Mouse (Mus musculus) stomach, embryonic 15.5 days (tissue): ENCODE measurements around the gene Vps16. TPM values are rescaled to one million over a fixed set of nuclear protein-coding genes. Genes with fewer than 3 reads are reported as not detected.

ENCODE experiments used
- ATAC-seq: fragments of 200-750 bp; cut with Nextera tagmentation; 2 replicates; pipeline ENCODE4 v1.8.0; 2017; ENCODE audit warnings: low read depth, moderate number of reproducible peaks, moderate TSS enrichment; ENCODE audit not compliant: insufficient read depth, low FRiP score
- H3K27ac ChIP-seq: fragments of 300-500 bp; sonication (generic); 2 replicates; pipeline ENCODE4 v1.5.1; 2015; ENCODE audit warnings: mild to moderate bottlenecking, inconsistent platforms
- H3K27me3 ChIP-seq: fragments of 300-500 bp; sonication (generic); replicated peaks from 2 replicates; pipeline ENCODE4 v1.6.1; 2015; ENCODE audit warnings: inconsistent platforms
- H3K36me3 ChIP-seq: fragments of 300-500 bp; sonication (generic); 2 replicates; pipeline ENCODE4 v1.6.1; 2015; ENCODE audit warnings: inconsistent platforms
- H3K4me1 ChIP-seq: fragments of 300-500 bp; sonication (generic); 2 replicates; pipeline ENCODE4 v1.6.1; 2015; ENCODE audit warnings: inconsistent platforms
- H3K4me2 ChIP-seq: fragments of 300-500 bp; sonication (generic); 2 replicates; pipeline ENCODE4 v1.6.1; 2015; ENCODE audit warnings: mild to moderate bottlenecking, inconsistent platforms
- H3K4me3 ChIP-seq: fragments of 300-500 bp; sonication (generic); replicated peaks from 2 replicates; pipeline ENCODE4 v1.5.1; 2015; ENCODE audit warnings: inconsistent platforms
- H3K9ac ChIP-seq: fragments of 300-500 bp; sonication (generic); 2 replicates; pipeline ENCODE4 v1.6.1; 2015; ENCODE audit warnings: inconsistent platforms
- H3K9me3 ChIP-seq: fragments of 300-500 bp; sonication (generic); 2 replicates; pipeline ENCODE4 v1.6.1; 2016; ENCODE audit warnings: inconsistent platforms
- WGBS: fragments of 180-500 bp; shearing (Covaris S2); methylation state at CpG from one replicate; pipeline ENCODE4 v1.1.7; 2015; 5-methylcytosine and 5-hydroxymethylcytosine counted together
- polyA plus RNA-seq: library from polyadenylated mRNA; unstranded; fragments of >200 nt; fragmentation: Nextera tagmentation; extraction: Ambion mirVana; gene quantifications from 2 replicates; pipeline ENCODE4 v1.2.1, GENCODE M21; 2015

Gene Vps16
- polyA plus RNA-seq: 78.8 and 88.6 TPM in 2 replicates

GRCm38 (mm10) chr2:130424126-130424853 is at the start of gene Vps16, which contains the start of gene Pced1a:
Gene Vps16, plus strand, starts transcription at chr2:130424339.
Gene Pced1a, minus strand, starts transcription at chr2:130424701.
- peak; percentile 94 for ATAC-seq
- H3K4me1 ChIP-seq: peaks cover 9% of the 10 kb centered on the region
- H3K36me3 ChIP-seq: no peaks in the 10 kb centered on the region
- H3K9ac ChIP-seq: peak within 1 kb of the TSS; percentile 90
- peak within 1 kb of the TSS; percentile 84 for H3K4me3 ChIP-seq
- peak within 1 kb of the TSS; percentile 95 for H3K4me2 ChIP-seq
- WGBS: under 1% methylated on average over 58 of the region's 58 CpGs
- peak within 1 kb of the TSS; percentile 93 for H3K27ac ChIP-seq
- H3K27me3 ChIP-seq: no peaks in the 10 kb centered on the region
- H3K9me3 ChIP-seq: no peaks in the 10 kb centered on the region

- H3K4me1 ChIP-seq: no peaks in the 10 kb centered on the region
- H3K4me3 ChIP-seq: no peak overlapping the region
- 76% methylated on average over 4 of the region's 4 CpGs for WGBS
These were observed 49.2 kb upstream of the Vps16 start for GRCm38 (mm10) chr2:130374951-130375350.

GRCm38 (mm10) chr2:130383205-130383604 is 40.9 kb upstream of the Vps16 start:
- no peaks in the 10 kb centered on the region for H3K4me1 ChIP-seq
- no peak for ATAC-seq
- no peak overlapping the region for H3K4me3 ChIP-seq
- no peaks in the 10 kb centered on the region for H3K9me3 ChIP-seq
- H3K9ac ChIP-seq: no peak overlapping the region
- no peaks in the 10 kb centered on the region for H3K36me3 ChIP-seq
- no peaks in the 10 kb centered on the region for H3K27me3 ChIP-seq
- 44% methylated on average over 3 of the region's 3 CpGs for WGBS
- H3K27ac ChIP-seq: no peak overlapping the region
- H3K4me2 ChIP-seq: no peak overlapping the region

More at GRCm38 (mm10) chr2:130374951-130375350, 49.2 kb upstream of the Vps16 start:
- no peak overlapping the region for H3K27ac ChIP-seq
- H3K9ac ChIP-seq: no peak overlapping the region
- ATAC-seq: no peak
- no peaks in the 10 kb centered on the region for H3K9me3 ChIP-seq
- no peak overlapping the region for H3K4me2 ChIP-seq
- no peaks in the 10 kb centered on the region for H3K36me3 ChIP-seq
- no peaks in the 10 kb centered on the region for H3K27me3 ChIP-seq

GRCm38 (mm10) chr2:130383895-130384294 is 40.2 kb upstream of the Vps16 start:
- no peaks in the 10 kb centered on the region for H3K9me3 ChIP-seq
- no peaks in the 10 kb centered on the region for H3K27me3 ChIP-seq
- no peak overlapping the region for H3K4me3 ChIP-seq
- no peak for ATAC-seq
- WGBS: 66% methylated on average over 6 of the region's 6 CpGs
- H3K4me2 ChIP-seq: no peak overlapping the region
- no peak overlapping the region for H3K9ac ChIP-seq
- H3K27ac ChIP-seq: no peak overlapping the region
- H3K36me3 ChIP-seq: no peaks in the 10 kb centered on the region
- H3K4me1 ChIP-seq: no peaks in the 10 kb centered on the region

- Histone ChIP-seq H3K4me1 (no peaks in the 10 kb centered on the region), H3K36me3 (no peaks in the 10 kb centered on the region), H3K9me3 (no peaks in the 10 kb centered on the region), H3K4me3 (no peak overlapping the region), H3K27me3 (no peaks in the 10 kb centered on the region), H3K4me2 (no peak overlapping the region), H3K27ac (no peak overlapping the region), H3K9ac (no peak overlapping the region)
- no peak for ATAC-seq
- WGBS: 65% methylated on average over 1 of the region's 1 CpGs
These were observed 37.9 kb upstream of the Vps16 start for GRCm38 (mm10) chr2:130386212-130386611.

- ATAC-seq: no peak
These were observed 35.3 kb upstream of the Vps16 start for GRCm38 (mm10) chr2:130388796-130389195.

GRCm38 (mm10) chr2:130390993-130391625 is 33.0 kb upstream of the Vps16 start:
- no peaks in the 10 kb centered on the region for H3K4me1 ChIP-seq
- no peaks in the 10 kb centered on the region for H3K9me3 ChIP-seq
- H3K27ac ChIP-seq: no peak overlapping the region
- no peak overlapping the region for H3K4me2 ChIP-seq
- no peaks in the 10 kb centered on the region for H3K27me3 ChIP-seq
- 0 out of 2 replicates have a peak, but pooled peaks cover 3% of the 10 kb centered on the region for H3K36me3 ChIP-seq
- no peak for ATAC-seq
- WGBS: 75% methylated on average over 11 of the region's 11 CpGs
- H3K9ac ChIP-seq: no peak overlapping the region
- H3K4me3 ChIP-seq: no peak overlapping the region

More at GRCm38 (mm10) chr2:130388796-130389195, 35.3 kb upstream of the Vps16 start:
- Histone ChIP-seq H3K9me3 (no peaks in the 10 kb centered on the region), H3K36me3 (0 out of 2 replicates have a peak, but pooled peaks cover 3% of the 10 kb centered on the region), H3K27me3 (no peaks in the 10 kb centered on the region), H3K4me1 (no peaks in the 10 kb centered on the region), H3K4me2 (no peak overlapping the region), H3K4me3 (no peak overlapping the region), H3K9ac (no peak overlapping the region), H3K27ac (no peak overlapping the region)
- 88% methylated on average over 2 of the region's 2 CpGs for WGBS

GRCm38 (mm10) chr2:130392836-130393235 is 31.3 kb upstream of the Vps16 start:
- Histone ChIP-seq H3K9me3 (no peaks in the 10 kb centered on the region), H3K27me3 (no peaks in the 10 kb centered on the region), H3K4me1 (no peaks in the 10 kb centered on the region), H3K27ac (no peak overlapping the region), H3K4me2 (no peak overlapping the region), H3K36me3 (0 out of 2 replicates have a peak, but pooled peaks cover 3% of the 10 kb centered on the region), H3K9ac (no peak overlapping the region), H3K4me3 (no peak overlapping the region)
- no peak for ATAC-seq
- WGBS: 80% methylated on average over 3 of the region's 3 CpGs

- no peak for ATAC-seq
- Histone ChIP-seq H3K9me3 (no peaks in the 10 kb centered on the region), H3K27me3 (no peaks in the 10 kb centered on the region), H3K36me3 (0 out of 2 replicates have a peak, but pooled peaks cover 3% of the 10 kb centered on the region), H3K4me3 (no peak overlapping the region), H3K27ac (no peak overlapping the region), H3K4me2 (no peak overlapping the region), H3K9ac (no peak overlapping the region), H3K4me1 (no peaks in the 10 kb centered on the region)
- 93% methylated on average over 11 of the region's 11 CpGs for WGBS
These were observed 28.4 kb upstream of the Vps16 start for GRCm38 (mm10) chr2:130395696-130396095.

- Histone ChIP-seq H3K4me2 (peak within 1 kb of the TSS; percentile 92), H3K4me1 (no peaks in the 10 kb centered on the region), H3K9me3 (no peaks in the 10 kb centered on the region), H3K36me3 (0 out of 2 replicates have a peak, but pooled peaks cover 2% of the 10 kb centered on the region), H3K4me3 (peak within 1 kb of the TSS; percentile 57), H3K9ac (peak within 1 kb of the TSS; percentile 47), H3K27me3 (no peaks in the 10 kb centered on the region), H3K27ac (peak within 1 kb of the TSS; percentile 44; the same call in 1 of the 2 replicates)
- under 1% methylated on average over 35 of the region's 53 CpGs for WGBS
- peak; percentile 75 for ATAC-seq
These were observed 26.8 kb upstream of the Vps16 start, which contains the start of gene Cpxm1 for GRCm38 (mm10) chr2:130397186-130397985. Gene Cpxm1, minus strand, starts transcription at chr2:130397574.

GRCm38 (mm10) chr2:130398091-130398490 is 26.0 kb upstream of the Vps16 start:
- Histone ChIP-seq H3K4me2 (peak overlapping the region; percentile 92), H3K4me1 (no peaks in the 10 kb centered on the region), H3K9me3 (no peaks in the 10 kb centered on the region), H3K27me3 (no peaks in the 10 kb centered on the region), H3K9ac (no peak overlapping the region), H3K4me3 (peak overlapping the region; percentile 57), H3K27ac (no peak overlapping the region), H3K36me3 (no peaks in the 10 kb centered on the region)
- ATAC-seq: no peak
- 15% methylated on average over 14 of the region's 14 CpGs for WGBS
